Mouse (Mus musculus) lung, embryonic 16.5 days (tissue): Measurements from ENCODE around the gene Sox2. TPM values are rescaled to one million over a fixed set of nuclear protein-coding genes. Genes with fewer than 3 reads are reported as not detected.

Source experiments
- ATAC-seq: fragments of 200-750 bp; cut with Nextera tagmentation; 2 replicates; pipeline ENCODE4 v1.8.0; 2017; ENCODE audit warnings: low read depth, mild to moderate bottlenecking, moderate library complexity
- H3K27ac ChIP-seq: fragments of 300-500 bp; sonication (generic); 2 replicates; pipeline ENCODE4 v1.5.1; 2014; ENCODE audit warnings: mild to moderate bottlenecking, control low read depth, low read length
- H3K27me3 ChIP-seq: fragments of 300-500 bp; sonication (generic); 2 replicates; pipeline ENCODE4 v1.6.1; 2014; ENCODE audit warnings: low read depth, low read length, mixed read lengths; ENCODE audit not compliant: control insufficient read depth, insufficient read depth
- H3K36me3 ChIP-seq: fragments of 300-500 bp; sonication (generic); 2 replicates; pipeline ENCODE4 v1.6.1; 2014; ENCODE audit warnings: low read length; ENCODE audit not compliant: control insufficient read depth, insufficient read depth
- H3K4me1 ChIP-seq: fragments of 300-500 bp; sonication (generic); replicated peaks from 2 replicates; pipeline ENCODE4 v1.6.1; 2014; ENCODE audit warnings: low read length, mixed read lengths; ENCODE audit not compliant: control insufficient read depth, insufficient read depth
- H3K4me2 ChIP-seq: fragments of 300-500 bp; sonication (generic); 2 replicates; pipeline ENCODE4 v1.6.1; 2014; ENCODE audit warnings: low read depth, low read length, control low read depth
- H3K4me3 ChIP-seq: fragments of 300-500 bp; sonication (generic); 2 replicates; pipeline ENCODE4 v1.5.1; 2014; ENCODE audit warnings: mild to moderate bottlenecking, low read length, control low read depth
- H3K9ac ChIP-seq: fragments of 300-500 bp; sonication (generic); 2 replicates; pipeline ENCODE4 v1.6.1; 2014; ENCODE audit warnings: low read length, control low read depth
- H3K9me3 ChIP-seq: fragments of 300-500 bp; sonication (generic); 2 replicates; pipeline ENCODE4 v1.6.1; 2016; ENCODE audit warnings: low read length; ENCODE audit not compliant: control insufficient read depth
- WGBS: fragments of 180-500 bp; shearing (Covaris S2); extraction: QIAGEN DNeasy Blood & Tissue Kit; methylation state at CpG from one replicate; pipeline ENCODE4 v1.1.7; 2014; 5-methylcytosine and 5-hydroxymethylcytosine counted together
- polyA plus RNA-seq: library from polyadenylated mRNA; unstranded; fragments of >200 nt; fragmentation: Nextera tagmentation; extraction: Ambion mirVana; gene quantifications from 2 replicates; pipeline ENCODE4 v1.2.1, GENCODE M21; 2015

Sox2 gene
- polyA plus RNA-seq, 1 experiment from 2014 or later, result 1.6 TPM

DNA sequence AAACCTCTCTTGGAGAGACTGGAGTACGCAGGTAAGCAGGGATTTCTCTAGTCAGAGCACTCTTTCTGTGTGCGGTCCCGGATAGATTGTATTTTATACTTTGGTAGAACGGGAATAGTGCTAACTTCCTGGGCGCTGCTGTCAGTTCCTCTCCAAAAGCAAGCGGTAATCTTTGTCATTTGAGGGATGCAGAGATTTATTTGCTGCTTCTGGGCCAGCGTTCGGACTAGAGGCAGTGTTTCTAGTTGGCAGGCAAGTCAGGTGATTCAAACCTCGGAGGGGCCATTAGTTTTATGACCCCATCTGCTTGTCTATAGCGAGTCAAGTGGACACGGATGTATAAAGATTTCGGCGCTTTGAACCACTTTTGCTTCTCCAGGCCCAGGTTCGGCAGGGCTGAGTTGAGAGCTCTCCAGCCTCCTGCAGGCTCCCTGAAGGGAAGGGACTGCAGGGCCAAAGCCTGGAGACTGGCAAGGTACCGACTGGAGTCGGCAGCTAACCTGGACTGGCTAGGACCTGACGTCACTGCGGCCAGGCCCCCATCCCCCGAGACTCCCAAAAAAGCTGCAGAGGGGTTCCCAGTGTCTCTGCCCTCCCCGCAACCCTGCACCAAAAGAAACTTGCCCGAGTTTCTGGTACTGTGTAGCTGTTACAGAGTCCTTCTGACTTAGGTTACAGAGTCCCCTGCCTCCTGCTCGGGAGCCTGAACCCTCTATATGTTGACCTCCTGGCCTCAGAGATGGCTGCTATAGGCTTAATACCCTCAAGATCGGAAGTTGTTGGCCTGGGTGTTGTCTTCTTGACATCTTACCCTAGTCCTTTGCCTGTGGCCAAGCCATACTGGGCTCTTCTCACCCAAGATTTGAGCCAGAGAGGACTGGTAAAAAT is 6.9 kb downstream of the Sox2 start:
- H3K27ac ChIP-seq, result no peak overlapping the region
- H3K9me3 ChIP-seq, result no peaks in the 10 kb centered on the region
- no peaks in the 10 kb centered on the region for H3K36me3 ChIP-seq
- WGBS, result 7% methylated on average over 23 of the region's 23 CpGs
- no peak overlapping the region for H3K4me3 ChIP-seq
- no peak for ATAC-seq
- no peak overlapping the region for H3K9ac ChIP-seq
- no peak overlapping the region for H3K4me2 ChIP-seq
- H3K4me1 ChIP-seq, result no peaks in the 10 kb centered on the region
- peaks cover 96% of the 10 kb centered on the region for H3K27me3 ChIP-seq

DNA sequence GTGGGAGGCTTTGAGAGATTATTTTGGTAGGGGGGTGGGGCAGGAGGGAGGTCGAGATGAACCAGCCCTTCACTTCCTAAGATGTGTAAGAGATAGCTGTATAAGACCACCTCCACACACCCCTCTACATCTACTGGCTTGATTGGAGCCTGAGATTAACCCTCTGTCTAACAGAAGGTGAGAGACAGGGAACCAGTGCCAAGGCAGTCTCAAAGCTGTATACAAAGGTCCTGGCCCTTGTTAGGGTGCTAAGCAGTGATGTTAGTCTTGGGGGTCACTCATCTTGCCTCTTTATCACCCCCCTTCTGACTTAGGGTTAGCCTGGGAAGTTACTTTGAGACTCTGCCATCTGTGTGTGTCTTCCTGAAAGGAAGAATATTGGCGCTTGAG is 7.5 kb downstream of the Sox2 start:
- H3K4me1 ChIP-seq, result no peaks in the 10 kb centered on the region
- no peak for ATAC-seq
- no peak overlapping the region for H3K9ac ChIP-seq
- H3K36me3 ChIP-seq, result no peaks in the 10 kb centered on the region
- peaks cover 97% of the 10 kb centered on the region for H3K27me3 ChIP-seq
- H3K4me3 ChIP-seq, result no peak overlapping the region
- no peaks in the 10 kb centered on the region for H3K9me3 ChIP-seq
- 31% methylated on average over 2 of the region's 2 CpGs for WGBS
- no peak overlapping the region for H3K4me2 ChIP-seq
- H3K27ac ChIP-seq, result no peak overlapping the region

DNA sequence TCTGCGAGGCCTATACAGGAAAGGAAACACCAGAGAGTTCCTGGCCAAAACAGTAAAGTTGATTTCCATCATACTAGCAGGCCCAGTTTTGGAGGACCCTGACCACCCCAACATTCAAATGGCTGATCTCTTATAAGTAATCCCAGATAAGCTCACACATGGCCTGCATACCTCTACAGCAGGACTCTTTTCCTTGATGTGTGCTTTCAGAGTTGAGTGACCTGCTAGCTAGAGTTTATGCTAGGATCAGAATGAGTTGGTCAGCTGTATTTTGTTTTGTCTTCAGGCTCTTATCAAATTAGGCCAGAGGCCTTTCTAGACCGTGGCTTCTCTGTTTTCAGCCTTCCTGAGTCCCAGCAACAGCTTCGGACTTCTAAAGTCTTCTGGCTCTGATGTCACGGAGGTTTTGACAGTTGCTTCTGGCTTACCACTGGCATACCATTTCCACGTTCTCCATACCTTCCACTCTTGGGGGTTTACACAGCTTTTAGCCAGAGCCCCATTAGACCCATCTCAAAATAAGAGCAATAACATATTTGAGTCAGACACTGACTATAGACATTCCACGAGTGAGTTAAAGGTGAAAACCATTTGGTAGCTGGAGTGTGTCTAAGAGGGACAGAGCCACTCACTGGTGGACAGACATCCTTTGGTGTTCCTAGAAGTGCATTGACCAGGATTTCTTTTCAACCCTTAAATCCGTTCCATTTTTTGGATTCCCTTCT is 8.2 kb downstream of the Sox2 start:
- no peak for ATAC-seq
- H3K4me3 ChIP-seq, result no peak overlapping the region

DNA sequence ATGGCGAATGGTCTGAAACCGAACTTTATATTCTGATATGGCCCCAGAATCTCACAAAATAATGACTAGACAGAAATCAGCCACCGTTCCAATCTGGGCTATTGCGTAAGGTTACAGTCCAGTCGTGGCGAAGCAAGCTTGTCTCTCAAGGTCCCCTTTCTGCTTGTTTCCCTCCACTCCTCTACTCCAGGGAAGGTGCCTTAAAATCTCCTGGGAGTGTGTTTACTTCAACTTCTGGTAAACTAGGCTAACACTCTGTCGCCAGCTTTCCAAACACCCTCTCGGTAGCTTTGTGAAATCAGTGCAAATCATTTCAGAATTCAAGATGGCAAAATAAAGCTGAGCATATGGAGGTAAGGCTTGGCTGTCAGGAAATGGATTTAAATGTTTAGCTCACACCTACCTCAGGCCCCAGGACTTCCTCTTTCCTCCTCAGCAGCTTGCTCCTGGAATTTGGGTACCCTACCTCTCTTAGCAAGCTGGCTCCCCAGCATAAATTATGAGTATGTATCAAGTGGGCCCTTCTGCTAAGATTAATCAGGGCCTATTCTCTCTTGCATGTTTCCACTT is 8.8 kb downstream of the Sox2 start:
- Histone ChIP-seq H3K27me3 (peaks cover 97% of the 10 kb centered on the region), H3K4me2 (no peak overlapping the region), H3K9me3 (no peaks in the 10 kb centered on the region), H3K4me3 (no peak overlapping the region), H3K4me1 (peaks cover 9% of the 10 kb centered on the region), H3K36me3 (no peaks in the 10 kb centered on the region), H3K27ac (no peak overlapping the region), H3K9ac (no peak overlapping the region)
- 44% methylated on average over 8 of the region's 8 CpGs for WGBS
- ATAC-seq, result no peak

More for the DNA sequence above, 8.2 kb downstream of the Sox2 start:
- no peak overlapping the region for H3K4me2 ChIP-seq
- peaks cover 3% of the 10 kb centered on the region for H3K4me1 ChIP-seq
- no peak overlapping the region for H3K9ac ChIP-seq
- peaks cover 97% of the 10 kb centered on the region for H3K27me3 ChIP-seq
- no peaks in the 10 kb centered on the region for H3K36me3 ChIP-seq
- H3K27ac ChIP-seq, result no peak overlapping the region
- 47% methylated on average over 7 of the region's 7 CpGs for WGBS
- H3K9me3 ChIP-seq, result no peaks in the 10 kb centered on the region

GRCm38 (mm10) chr3:34659861-34660260 is 9.7 kb downstream of the Sox2 start:
- Histone ChIP-seq H3K4me2 (no peak overlapping the region), H3K27me3 (peaks cover 97% of the 10 kb centered on the region), H3K27ac (no peak overlapping the region), H3K9me3 (no peaks in the 10 kb centered on the region), H3K9ac (no peak overlapping the region), H3K36me3 (no peaks in the 10 kb centered on the region), H3K4me1 (peaks cover 13% of the 10 kb centered on the region), H3K4me3 (no peak overlapping the region)
- 4% methylated on average over 6 of the region's 6 CpGs for WGBS
- no peak for ATAC-seq

GRCm38 (mm10) chr3:34660542-34661290 is 10.5 kb downstream of the Sox2 start:
- 5% methylated on average over 14 of the region's 14 CpGs for WGBS
- no peak for ATAC-seq

DNA sequence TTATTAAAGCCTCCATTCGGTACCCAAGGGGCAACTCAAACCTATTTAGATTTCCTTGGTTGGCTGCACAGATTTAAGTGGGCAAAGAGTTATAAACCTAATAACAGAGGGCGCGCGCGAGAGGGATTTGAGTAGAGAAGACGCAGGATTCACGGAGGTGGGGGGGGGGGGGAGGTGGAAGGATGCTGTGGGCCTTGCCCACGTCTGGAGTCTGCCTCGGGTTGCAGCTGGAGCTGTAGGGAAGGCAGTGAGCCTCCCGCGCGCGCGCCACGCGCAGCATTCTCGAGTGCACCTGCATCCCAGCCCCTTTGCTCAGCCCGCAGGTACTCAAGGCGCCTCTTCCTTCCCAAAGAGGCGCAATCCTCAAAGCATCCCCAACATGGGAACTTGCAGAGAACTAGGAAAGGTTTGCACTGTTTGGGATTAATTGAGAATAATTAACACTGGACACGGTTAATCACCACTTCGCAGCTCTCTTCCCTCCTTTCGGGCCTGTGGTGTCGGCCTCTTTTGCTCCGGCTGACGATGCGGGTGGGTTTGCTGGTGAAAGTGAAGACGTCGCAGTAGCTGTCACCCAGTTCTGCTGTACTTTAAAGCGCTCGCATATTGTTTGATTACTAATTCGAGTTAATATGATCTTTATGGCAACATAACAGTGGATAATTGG is 11.3 kb downstream of the Sox2 start:
- H3K27me3 ChIP-seq, result peaks cover 96% of the 10 kb centered on the region
- H3K4me2 ChIP-seq, result no peak overlapping the region
- no peak for ATAC-seq
- H3K4me3 ChIP-seq, result no peak overlapping the region
- WGBS, result 3% methylated on average over 31 of the region's 32 CpGs
- no peaks in the 10 kb centered on the region for H3K36me3 ChIP-seq
- no peak overlapping the region for H3K27ac ChIP-seq
- peaks cover 13% of the 10 kb centered on the region for H3K4me1 ChIP-seq
- H3K9ac ChIP-seq, result no peak overlapping the region
- no peaks in the 10 kb centered on the region for H3K9me3 ChIP-seq

More at GRCm38 (mm10) chr3:34660542-34661290, 10.5 kb downstream of the Sox2 start:
- no peaks in the 10 kb centered on the region for H3K36me3 ChIP-seq
- no peak overlapping the region for H3K9ac ChIP-seq
- H3K27me3 ChIP-seq, result peaks cover 95% of the 10 kb centered on the region
- no peak overlapping the region for H3K27ac ChIP-seq
- H3K4me2 ChIP-seq, result no peak overlapping the region
- peaks cover 13% of the 10 kb centered on the region for H3K4me1 ChIP-seq
- H3K4me3 ChIP-seq, result no peak overlapping the region
- no peaks in the 10 kb centered on the region for H3K9me3 ChIP-seq

DNA sequence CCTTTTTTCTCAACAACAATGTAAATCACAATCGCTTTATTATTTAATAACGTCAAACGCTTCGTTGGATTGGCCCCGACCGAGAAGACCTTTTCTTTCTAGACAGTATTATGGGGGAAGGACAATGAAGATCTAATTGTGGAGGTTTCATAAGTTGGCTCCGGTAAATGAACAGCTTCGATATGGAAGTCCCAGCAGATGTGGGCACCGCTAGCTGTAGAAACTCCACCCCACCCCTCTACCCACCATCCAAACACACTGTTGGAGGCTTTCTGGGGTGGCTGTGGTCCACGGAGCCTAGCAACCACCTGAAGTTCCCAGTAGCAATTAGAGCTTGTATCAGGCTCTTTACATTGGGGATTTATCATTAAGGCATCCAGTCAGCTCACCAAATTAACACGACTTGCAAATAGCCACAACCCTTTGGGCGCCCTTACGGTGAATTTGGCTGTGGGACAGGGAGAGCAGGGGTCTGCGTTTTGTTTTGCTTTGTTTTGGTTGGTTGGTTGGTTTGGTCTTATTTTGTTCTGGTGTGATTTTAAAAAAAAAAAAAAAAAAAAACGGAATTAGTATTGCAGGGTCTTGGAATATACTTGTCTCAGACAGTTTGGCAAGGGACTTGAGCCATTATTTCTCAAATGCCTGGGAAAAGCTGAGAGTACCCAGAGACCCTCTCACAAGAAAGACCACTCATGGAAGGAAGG is 12.0 kb downstream of the Sox2 start:
- Histone ChIP-seq H3K27ac (no peak overlapping the region), H3K9me3 (no peaks in the 10 kb centered on the region), H3K36me3 (no peaks in the 10 kb centered on the region), H3K4me1 (peaks cover 13% of the 10 kb centered on the region), H3K4me3 (no peak overlapping the region), H3K4me2 (no peak overlapping the region), H3K27me3 (peaks cover 96% of the 10 kb centered on the region), H3K9ac (no peak overlapping the region)
- no peak for ATAC-seq
- 9% methylated on average over 15 of the region's 15 CpGs for WGBS
